Mouse (Mus musculus) lung, postnatal 14 days (tissue): Measurements from ENCODE around the gene Olfr1469.
"Not testable (repeated sequence)": the region's sequence is repeated elsewhere in the genome, so short reads cannot be mapped to it uniquely, and the experiment has no call there.

Experiments used
- DNase-seq: peaks from one replicate; pipeline ENCODE4 v3.0.0; 2021

Olfr1469 gene

GRCm38 (mm10) chr19:13407549-13407948 lies at the start of gene Olfr1469:
TSS of gene Olfr1469 (plus strand) at chr19:13407849.
- DNase-seq, result no peak

DNA sequence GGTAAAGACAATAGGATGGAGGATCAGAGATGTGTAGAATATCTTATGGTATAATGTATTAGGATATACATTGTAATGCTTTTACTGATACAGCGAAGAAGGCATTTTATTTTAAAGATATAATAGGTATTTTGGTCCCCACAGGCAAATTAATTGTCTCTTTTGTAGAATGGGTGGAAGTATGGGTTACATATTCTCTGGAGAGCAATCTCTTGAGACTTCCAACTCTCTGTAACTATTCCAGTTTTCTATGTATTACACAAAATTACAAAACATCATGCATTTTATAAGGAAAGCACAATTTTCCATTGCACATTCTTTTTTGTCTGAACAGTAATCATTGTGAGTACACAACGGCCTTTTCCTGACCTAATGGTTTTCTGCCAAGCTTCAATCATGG lies 45.7 kb upstream of the Olfr1469 start, which contains the start of gene Olfr1467:
Gene Olfr1467 (plus strand): TSS at position 301 of the 400 bp plus-strand sequence.
- no peak for DNase-seq

DNA sequence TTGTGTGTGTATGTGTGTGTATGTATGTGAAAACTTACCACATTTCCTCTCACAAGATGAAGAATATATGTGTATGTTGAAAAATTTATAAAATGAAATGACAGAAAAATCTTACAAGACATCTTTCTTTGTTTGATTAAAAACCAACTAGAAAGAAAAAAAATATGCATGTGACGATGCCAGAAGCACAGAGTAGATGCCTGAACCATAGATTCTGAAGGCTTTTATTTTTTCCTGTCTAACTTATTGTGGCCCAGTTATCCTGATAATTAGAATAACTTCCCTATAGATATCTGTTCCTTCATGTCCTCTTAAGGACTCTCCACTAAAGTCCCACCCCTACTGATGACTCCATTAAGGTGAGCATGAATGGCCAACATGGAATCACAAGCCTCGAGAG lies 35.5 kb downstream of the Olfr1469 start, which contains the start of gene Olfr1471:
Gene Olfr1471 (plus strand): TSS at position 301 of the 400 bp plus-strand sequence.
- not testable (repeated sequence) for DNase-seq

DNA sequence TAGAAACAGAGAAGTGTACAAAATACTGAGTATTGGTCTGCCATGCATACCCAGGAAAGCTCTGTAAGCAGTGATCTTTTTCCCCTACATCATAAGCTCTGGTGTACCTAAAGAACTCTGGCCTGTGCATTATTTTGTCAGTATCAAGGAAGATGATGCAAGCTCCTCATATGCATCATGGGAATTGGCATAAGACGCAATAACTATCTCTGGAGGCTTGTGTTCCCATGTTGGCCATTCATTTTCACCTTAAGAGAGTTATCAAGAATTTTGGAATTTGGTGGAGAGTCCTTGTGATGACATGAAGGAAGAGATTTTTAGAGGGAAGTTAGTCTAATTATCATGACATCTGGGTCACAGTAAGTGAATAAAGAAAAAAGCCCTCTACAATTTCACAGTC lies 48.3 kb downstream of the Olfr1469 start, which contains the start of gene Olfr1472:
Gene Olfr1472 (minus strand): TSS at position 101 of the 400 bp plus-strand sequence.
- DNase-seq, result no peak
